9 mouse cellular contexts compared by ENCODE assay signal in genomic region chr19:60837747-60838146, GRCm38 (mm10). TPM values are rescaled to one million over a fixed set of nuclear protein-coding genes. Genes with fewer than 3 reads are reported as not detected.
DNase-seq lines count a peak whose midpoint lies in the region; ATAC-seq lines count a peak whose summit lies in the region.
"Had no signal": no experiment of that assay in that cellular context is flagged by ENCODE, and none has a peak within 500 bp of the region (broad histone marks: within the 10 kb centered on the region; RNA-seq: fewer than 3 reads in every experiment).

No protein-coding gene starts in this region.

- H3K27ac ChIP-seq in liver, embryonic 13.5 days = no peak overlapping the region

- no peaks in the 10 kb centered on the region for H3K9me3 ChIP-seq in liver, embryonic 13.5 days (replicated peaks)

- H3K4me1 ChIP-seq in liver, embryonic 13.5 days (replicated peaks) = peaks cover 8% of the 10 kb centered on the region

- H3K4me2 ChIP-seq in liver, embryonic 13.5 days = no peak overlapping the region

- peak; percentile 78 for ATAC-seq in liver, embryonic 13.5 days (ENCODE audit: low read depth)

- no peaks in the 10 kb centered on the region for H3K27me3 ChIP-seq in liver, embryonic 13.5 days

- H3K9ac ChIP-seq in liver, embryonic 13.5 days = no peak overlapping the region

- DNase-seq in 3T3-L1 (ENCODE audit: low read depth, low spot score) (peak; percentile 60), R1 (ENCODE audit: low read depth, low spot score) (peak; percentile 66)
- peak; percentile 81 to 88 for DNase-seq in cerebellum, postnatal 10 days
- DNase-seq in gastrocnemius, adult 8-10 months (ENCODE audit: low spot score in 2 of 2) = peak; percentile 25 to 52
- DNase-seq in kidney, postnatal 10 days = peak; percentile 83
- peak; percentile 69 for DNase-seq in liver, embryonic 13.5 days
- peak; percentile 28 for DNase-seq in ovary, postnatal 10 days (ENCODE audit: low spot score)
- peak; percentile 75 for DNase-seq in thymus, postnatal 0 days (ENCODE audit: low spot score)

- peaks cover 73% of the 10 kb centered on the region for H3K36me3 ChIP-seq in liver, embryonic 13.5 days

- WGBS in liver, embryonic 13.5 days (ENCODE audit: insufficient replicate concordance) = 32% methylated on average over 1 of the region's 1 CpGs

- H3K4me3 ChIP-seq in liver, embryonic 13.5 days (replicated peaks) = no peak overlapping the region
- H3K4me3 ChIP-seq: erythroblast, embryonic 14.5 days had no signal

RNA-seq across cellular contexts. Expression of gene Sfxn4, which starts 23.5 kb away (rescaled TPM):
- total RNA-seq in gastrocnemius, adult 8-10 months (2022) = 1 to 10 TPM; 1.9 to 3.1 (median 2.2) TPM
- polyA plus RNA-seq in liver, embryonic 13.5 days (2015; fragmentation: Nextera tagmentation; extraction: Ambion mirVana) = 1.0 and 1.2 TPM in 2 replicates
- 4.0 and 4.3 TPM in 2 replicates for polyA plus RNA-seq in thymus, postnatal 0 days (2015; fragmentation: Nextera tagmentation; extraction: Ambion mirVana)

RNA-seq across cellular contexts. Expression of gene Fam45a, which starts 26.4 kb away (rescaled TPM):
- 10 to 100 TPM in 1 of 4 experiments, 1 to 10 TPM in 3; 7.8 to 10.3 (median 9.5) TPM for total RNA-seq in gastrocnemius, adult 8-10 months (2022)
- polyA plus RNA-seq in liver, embryonic 13.5 days (2015; fragmentation: Nextera tagmentation; extraction: Ambion mirVana) = 21.9 and 26.8 TPM in 2 replicates
- polyA plus RNA-seq in thymus, postnatal 0 days (2015; fragmentation: Nextera tagmentation; extraction: Ambion mirVana) = 23.6 and 25.5 TPM in 2 replicates

RNA-seq across cellular contexts. Expression of gene Prdx3, which starts 36.6 kb away (rescaled TPM):
- 100 to 1,000 TPM; 213 to 249 (median 226) TPM for total RNA-seq in gastrocnemius, adult 8-10 months (2022)
- polyA plus RNA-seq in liver, embryonic 13.5 days (2015; fragmentation: Nextera tagmentation; extraction: Ambion mirVana) = 405 and 440 TPM in 2 replicates
- 120 and 131 TPM in 2 replicates for polyA plus RNA-seq in thymus, postnatal 0 days (2015; fragmentation: Nextera tagmentation; extraction: Ambion mirVana)

RNA-seq across cellular contexts. Expression of gene Eif3a, which starts 47.3 kb away (rescaled TPM):
- total RNA-seq in gastrocnemius, adult 8-10 months (2022) = 10 to 100 TPM; 73.2 to 97.8 (median 91.5) TPM
- 109 and 129 TPM in 2 replicates for polyA plus RNA-seq in liver, embryonic 13.5 days (2015; fragmentation: Nextera tagmentation; extraction: Ambion mirVana)
- 96.9 and 100 TPM in 2 replicates for polyA plus RNA-seq in thymus, postnatal 0 days (2015; fragmentation: Nextera tagmentation; extraction: Ambion mirVana)

RNA-seq across cellular contexts. Expression of gene Grk5, which starts 51.8 kb away (rescaled TPM):
- total RNA-seq in gastrocnemius, adult 8-10 months (2022) = 1 to 10 TPM; 2.4 to 4.0 (median 2.7) TPM
- polyA plus RNA-seq in liver, embryonic 13.5 days (2015; fragmentation: Nextera tagmentation; extraction: Ambion mirVana) = 0.47 and 0.96 TPM in 2 replicates
- polyA plus RNA-seq in thymus, postnatal 0 days (2015; fragmentation: Nextera tagmentation; extraction: Ambion mirVana) = 2.6 and 2.8 TPM in 2 replicates

Comparison
In these comparisons a context has a peak if more than half of its experiments do, and no peak if none do; other contexts are left out.
1. DNase-seq: peak in every context shown above with its lines; median percentile 84 in cerebellum, postnatal 10 days; 83 in kidney, postnatal 10 days; 75 in thymus, postnatal 0 days; 69 in liver, embryonic 13.5 days; 66 in R1; 60 in 3T3-L1; 38 in gastrocnemius, adult 8-10 months; 28 in ovary, postnatal 10 days.